Mouse (Mus musculus) liver, postnatal 0 days (tissue): ENCODE measurements around the gene Nup85.

ENCODE experiments used
- CTCF ChIP-seq: sonication (generic); IDR thresholded peaks from 2 replicates; pipeline ENCODE4 v1.5.1; 2016; ENCODE audit warnings: antibody characterized with exemption, low read depth
- EP300 ChIP-seq: IDR thresholded peaks from 2 replicates; pipeline ENCODE4 v1.6.1; 2016; ENCODE audit warnings: antibody characterized with exemption, low read depth, mild to moderate bottlenecking

DNA sequence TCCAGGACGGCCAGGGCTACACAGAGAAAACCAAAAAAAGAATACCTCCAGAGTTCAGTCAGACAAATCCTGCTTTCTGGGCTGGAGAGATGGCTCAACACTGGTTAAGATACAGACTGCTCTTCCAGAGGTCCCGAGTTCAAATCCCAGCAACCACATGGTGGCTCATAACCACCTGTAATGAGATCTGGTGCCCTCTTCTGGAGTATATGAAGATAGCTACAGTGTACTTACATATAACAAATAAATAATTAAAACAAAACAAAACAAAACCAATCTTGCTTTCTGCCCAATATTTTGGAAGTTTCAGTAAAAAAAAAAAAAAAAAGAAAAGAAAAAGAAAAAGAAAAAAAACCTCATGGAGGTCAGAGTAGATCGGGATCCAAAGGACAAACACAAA, 31.0 kb downstream of the Nup85 start:
- TF ChIP-seq CTCF, result peak; percentile 4; the same call in 1 of the 2 replicates
- TF ChIP-seq EP300, result no peak
